Mouse (Mus musculus) forebrain, embryonic 11.5 days (tissue): ENCODE measurements around the gene Ipp. TPM values are rescaled to one million over a fixed set of nuclear protein-coding genes. Genes with fewer than 3 reads are reported as not detected.

Experiments
- ATAC-seq: fragments of 200-750 bp; cut with Nextera tagmentation; replicated peaks from 2 replicates; pipeline ENCODE4 v1.8.0; 2017; ENCODE audit warnings: moderate TSS enrichment; ENCODE audit not compliant: low FRiP score
- DNase-seq: peaks from one replicate; pipeline ENCODE4 v3.0.0-alpha.2; 2017; ENCODE audit warnings: low spot score
- H3K27ac ChIP-seq: fragments of 300-500 bp; sonication (generic); 2 replicates; pipeline ENCODE4 v1.5.1; 2014; ENCODE audit warnings: low read depth, low read length
- H3K27me3 ChIP-seq: fragments of 300-500 bp; sonication (generic); 2 replicates; pipeline ENCODE4 v1.6.1; 2014; ENCODE audit warnings: mild to moderate bottlenecking, low read length, mixed read lengths; ENCODE audit not compliant: control insufficient read depth, insufficient read depth
- H3K36me3 ChIP-seq: fragments of 300-500 bp; sonication (generic); 2 replicates; pipeline ENCODE4 v1.6.1; 2014; ENCODE audit warnings: mild to moderate bottlenecking, low read length, moderate library complexity, mixed read lengths; ENCODE audit not compliant: control insufficient read depth, insufficient read depth
- H3K4me1 ChIP-seq: fragments of 300-500 bp; sonication (generic); replicated peaks from 2 replicates; pipeline ENCODE4 v1.6.1; 2014; ENCODE audit warnings: low read length, mixed read lengths; ENCODE audit not compliant: control insufficient read depth, insufficient read depth
- H3K4me2 ChIP-seq: fragments of 300-500 bp; sonication (generic); 2 replicates; pipeline ENCODE4 v1.6.1; 2014; ENCODE audit warnings: low read depth, mild to moderate bottlenecking, low read length, moderate library complexity, mixed read lengths; ENCODE audit not compliant: severe bottlenecking
- H3K4me3 ChIP-seq: fragments of 300-500 bp; sonication (generic); 2 replicates; pipeline ENCODE4 v1.5.1; 2014; ENCODE audit warnings: low read depth, low read length
- H3K9ac ChIP-seq: fragments of 300-500 bp; sonication (generic); 2 replicates; pipeline ENCODE4 v1.6.1; 2014; ENCODE audit warnings: low read length
- H3K9me3 ChIP-seq: fragments of 300-500 bp; sonication (generic); 2 replicates; pipeline ENCODE4 v1.6.1; 2016; ENCODE audit warnings: low read length, mixed read lengths; ENCODE audit not compliant: control insufficient read depth
- WGBS: fragments of 180-500 bp; shearing (Covaris S2); extraction: QIAGEN DNeasy Blood & Tissue Kit; methylation state at CpG from one replicate; pipeline ENCODE4 v1.1.7; 2014; 5-methylcytosine and 5-hydroxymethylcytosine counted together
- polyA plus RNA-seq: library from polyadenylated mRNA; unstranded; fragments of >200 nt; fragmentation: Nextera tagmentation; extraction: Ambion mirVana; gene quantifications from 2 replicates; pipeline ENCODE4 v1.2.1, GENCODE M21; 2014

Gene Ipp
- 8.1 and 8.8 TPM in 2 replicates for polyA plus RNA-seq

DNA sequence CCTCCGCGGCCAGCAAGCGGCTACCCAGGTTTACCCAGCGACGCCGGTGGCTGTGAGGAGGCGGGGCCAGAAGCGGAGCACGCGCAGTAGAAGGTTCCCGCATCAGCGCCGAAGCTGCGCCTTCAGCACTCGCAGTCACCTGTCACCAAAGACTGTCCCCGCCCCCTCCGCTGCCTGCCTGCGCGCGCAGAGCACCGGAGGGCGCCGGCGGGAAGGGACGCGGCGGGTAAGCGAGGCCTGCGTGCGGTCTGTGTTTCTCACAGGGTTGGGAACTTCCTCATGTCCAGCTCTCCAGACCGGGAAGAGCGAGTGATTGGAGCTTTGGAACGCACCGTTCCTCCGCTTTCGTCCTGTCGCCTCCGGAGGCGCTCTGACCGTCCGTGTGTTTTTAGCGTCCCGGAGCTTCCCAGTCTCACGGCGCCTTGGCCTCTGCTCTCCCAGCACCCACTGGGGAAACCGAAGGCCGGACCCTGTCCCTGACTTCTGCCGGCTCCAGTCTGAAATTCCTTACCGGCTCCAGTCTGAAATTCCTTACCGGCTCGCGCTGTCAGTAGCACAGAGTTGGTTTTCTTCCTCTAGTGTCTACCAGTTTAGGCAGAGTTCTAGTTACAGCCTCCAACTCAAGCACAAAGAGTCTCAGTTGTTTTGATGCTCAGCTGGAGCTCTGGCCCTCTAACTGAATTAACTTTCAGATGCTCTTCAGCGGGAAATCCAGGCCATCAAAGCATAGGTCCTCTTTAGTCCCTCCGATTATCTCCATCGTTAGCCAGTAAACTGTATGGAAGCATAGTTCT, at the start of gene Ipp:
Gene Ipp (plus strand): TSS at position 125 of the 794 bp plus-strand sequence.
- Histone ChIP-seq H3K36me3 (no peaks in the 10 kb centered on the region; the same call in 1 of the 2 replicates), H3K4me1 (no peaks in the 10 kb centered on the region), H3K9me3 (no peaks in the 10 kb centered on the region), H3K4me3 (peak within 1 kb of the TSS; percentile 55), H3K27ac (peak within 1 kb of the TSS; percentile 83), H3K27me3 (no peaks in the 10 kb centered on the region), H3K9ac (peak within 1 kb of the TSS; percentile 75), H3K4me2 (peak within 1 kb of the TSS; percentile 70)
- DNase-seq, result peak; percentile 97
- under 1% methylated on average over 54 of the region's 55 CpGs for WGBS
- peak; percentile 98 for ATAC-seq

DNA sequence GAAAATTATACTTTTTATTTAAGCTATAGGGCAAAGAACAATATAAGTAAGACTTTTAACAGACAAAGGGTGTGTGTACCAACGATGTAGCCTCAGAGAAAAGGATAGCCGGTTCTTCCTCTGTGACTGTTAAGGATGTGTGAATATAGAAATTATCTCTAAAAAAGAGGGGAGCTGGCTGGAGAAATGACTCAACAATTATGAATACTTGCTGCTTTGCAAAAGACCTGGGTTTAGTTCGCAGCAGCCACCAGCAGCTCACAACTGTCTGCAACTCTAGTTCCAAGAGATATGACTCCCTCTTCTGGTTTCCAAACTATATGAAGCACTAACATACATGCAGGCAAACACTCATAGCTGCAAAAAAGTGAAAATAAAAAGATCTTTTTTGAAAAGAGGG, 45.4 kb upstream of the Ipp start:
- peaks cover 6% of the 10 kb centered on the region for H3K4me1 ChIP-seq
- H3K9me3 ChIP-seq, result no peaks in the 10 kb centered on the region
- no peak overlapping the region for H3K9ac ChIP-seq
- no peak overlapping the region for H3K4me3 ChIP-seq
- no peak overlapping the region for H3K27ac ChIP-seq
- DNase-seq (no peak), ATAC-seq (no peak)
- WGBS, result 91% methylated on average over 3 of the region's 3 CpGs
- H3K27me3 ChIP-seq, result no peaks in the 10 kb centered on the region
- no peaks in the 10 kb centered on the region for H3K36me3 ChIP-seq
- no peak overlapping the region for H3K4me2 ChIP-seq

- DNase-seq, result peak; percentile 83
- H3K27ac ChIP-seq, result peak overlapping the region; percentile 81
- 1% methylated on average over 62 of the region's 74 CpGs for WGBS
Measured at GRCm38 (mm10) chr4:116463231-116464125, 43.9 kb upstream of the Ipp start.

GRCm38 (mm10) chr4:116464126-116464981, 43.0 kb upstream of the Ipp start, which contains the start of gene Mast2:
Gene Mast2 (minus strand): TSS chr4:116464183.
- Histone ChIP-seq H3K27me3 (no peaks in the 10 kb centered on the region), H3K4me1 (peaks cover 6% of the 10 kb centered on the region), H3K36me3 (no peaks in the 10 kb centered on the region), H3K27ac (peak within 1 kb of the TSS; percentile 81), H3K9ac (peak within 1 kb of the TSS; percentile 93), H3K9me3 (no peaks in the 10 kb centered on the region), H3K4me3 (peak within 1 kb of the TSS; percentile 98), H3K4me2 (peak within 1 kb of the TSS; percentile 72)
- WGBS, result 2% methylated on average over 59 of the region's 68 CpGs
- peak; percentile 88 for ATAC-seq
- DNase-seq, result peak; percentile 92

More at GRCm38 (mm10) chr4:116463231-116464125, 43.9 kb upstream of the Ipp start:
- Histone ChIP-seq H3K36me3 (no peaks in the 10 kb centered on the region), H3K9ac (peak overlapping the region; percentile 93), H3K27me3 (no peaks in the 10 kb centered on the region), H3K4me1 (peaks cover 6% of the 10 kb centered on the region), H3K9me3 (no peaks in the 10 kb centered on the region), H3K4me2 (peak overlapping the region; percentile 72), H3K4me3 (peak overlapping the region; percentile 98)
- ATAC-seq, result peak; percentile 76

DNA sequence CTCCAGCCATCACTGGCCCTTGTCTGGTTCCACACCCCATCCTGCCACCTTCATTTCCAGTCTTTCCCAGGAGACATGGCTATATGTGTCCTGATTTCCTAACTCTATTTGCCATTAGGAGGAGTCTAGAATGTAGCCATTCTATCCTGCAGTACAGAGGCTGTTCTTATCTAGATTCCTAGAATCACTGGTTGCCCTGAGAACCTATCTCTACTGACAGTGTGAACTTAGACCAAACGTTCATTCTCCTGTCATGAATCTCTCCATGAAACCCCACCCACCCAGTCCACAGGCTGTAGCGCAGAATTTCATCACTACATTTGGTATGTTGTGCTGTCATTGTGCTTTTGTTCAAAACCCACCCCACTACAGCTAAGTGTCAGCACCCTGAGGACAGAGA, 26.0 kb upstream of the Ipp start:
- H3K9ac ChIP-seq, result no peak overlapping the region
- H3K27ac ChIP-seq, result no peak overlapping the region
- ATAC-seq (no peak), DNase-seq (no peak)
- no peak overlapping the region for H3K4me2 ChIP-seq
- no peaks in the 10 kb centered on the region for H3K9me3 ChIP-seq
- WGBS, result 78% methylated on average over 2 of the region's 2 CpGs
- H3K27me3 ChIP-seq, result no peaks in the 10 kb centered on the region
- H3K4me3 ChIP-seq, result no peak overlapping the region
- H3K4me1 ChIP-seq, result no peaks in the 10 kb centered on the region
- H3K36me3 ChIP-seq, result no peaks in the 10 kb centered on the region

GRCm38 (mm10) chr4:116483476-116483875, 23.9 kb upstream of the Ipp start:
- 61% methylated on average over 2 of the region's 2 CpGs for WGBS
- Histone ChIP-seq H3K4me2 (no peak overlapping the region), H3K27ac (no peak overlapping the region), H3K4me1 (no peaks in the 10 kb centered on the region), H3K36me3 (no peaks in the 10 kb centered on the region), H3K27me3 (no peaks in the 10 kb centered on the region), H3K9ac (no peak overlapping the region), H3K4me3 (no peak overlapping the region), H3K9me3 (no peaks in the 10 kb centered on the region)
- ATAC-seq (no peak), DNase-seq (no peak)

DNA sequence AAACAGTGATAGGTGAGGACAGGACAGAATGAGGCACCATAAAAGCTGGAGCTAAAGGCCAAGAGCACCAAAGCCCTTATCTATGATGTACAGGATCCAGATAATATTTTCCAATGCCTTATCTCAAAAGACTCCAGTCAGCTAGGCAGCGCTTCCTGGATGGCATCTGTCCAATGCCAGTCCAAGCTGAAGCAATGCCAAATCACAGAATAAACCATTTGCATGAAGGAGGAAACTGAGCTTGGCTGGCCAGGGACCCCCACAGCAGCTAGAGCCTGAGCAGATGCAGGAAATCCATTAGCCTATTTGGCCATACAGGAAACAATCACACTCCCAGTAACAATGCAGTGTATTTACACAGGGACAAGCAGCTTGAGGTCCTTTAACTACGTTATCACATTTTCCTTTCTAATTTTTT, 16.2 kb upstream of the Ipp start:
- DNase-seq (no peak), ATAC-seq (no peak)
- no peak overlapping the region for H3K4me2 ChIP-seq

GRCm38 (mm10) chr4:116491886-116492285, 15.5 kb upstream of the Ipp start:
- Histone ChIP-seq H3K36me3 (no peaks in the 10 kb centered on the region), H3K9me3 (no peaks in the 10 kb centered on the region), H3K27me3 (no peaks in the 10 kb centered on the region), H3K4me3 (no peak overlapping the region), H3K4me2 (no peak overlapping the region), H3K27ac (no peak overlapping the region), H3K4me1 (no peaks in the 10 kb centered on the region), H3K9ac (no peak overlapping the region)
- 98% methylated on average over 2 of the region's 2 CpGs for WGBS
- DNase-seq (no peak), ATAC-seq (no peak)

More for the DNA sequence above, 16.2 kb upstream of the Ipp start:
- Histone ChIP-seq H3K9ac (no peak overlapping the region), H3K27ac (no peak overlapping the region), H3K36me3 (no peaks in the 10 kb centered on the region), H3K27me3 (no peaks in the 10 kb centered on the region), H3K4me3 (no peak overlapping the region), H3K4me1 (no peaks in the 10 kb centered on the region), H3K9me3 (no peaks in the 10 kb centered on the region)
- 85% methylated on average over 2 of the region's 2 CpGs for WGBS
